In the genomic region with DNA sequence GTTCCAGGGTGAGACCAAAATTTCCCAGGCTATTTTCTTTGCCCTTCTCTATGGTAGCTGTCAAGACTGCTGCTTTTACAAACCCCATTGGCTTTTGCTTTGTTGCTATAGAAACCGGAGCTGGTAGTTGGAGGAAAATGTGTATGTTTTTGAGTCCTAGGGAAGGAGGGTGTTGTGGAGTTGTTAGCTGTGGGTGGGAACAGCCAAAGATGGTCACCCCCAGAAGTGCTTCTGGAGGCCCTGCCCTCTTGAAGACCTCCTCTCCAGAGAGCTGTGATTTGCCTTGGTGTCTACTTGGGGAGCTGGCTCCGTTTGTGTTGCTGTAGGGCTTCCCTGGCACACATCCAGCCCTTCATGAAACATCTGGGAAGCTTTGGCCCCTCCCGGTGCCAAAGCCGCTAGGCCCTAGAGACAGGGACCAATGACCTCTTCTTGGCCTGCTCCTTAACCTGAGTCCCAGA, we compare ENCODE assay signal across 8 mouse cellular contexts.
A peak's percentile ranks its signal among the peaks of the same experiment; 100 is the strongest.
DNase-seq lines count a peak whose midpoint lies in the region; ATAC-seq and TF ChIP-seq lines count a peak whose summit lies in the region.

No protein-coding gene starts in this region.

- no peak overlapping the region for H3K4me3 ChIP-seq in forebrain, embryonic 16.5 days (replicated peaks; ENCODE audit: low read length)
- no peak overlapping the region for H3K4me3 ChIP-seq in forebrain, embryonic 10.5 days
- no peak overlapping the region for H3K4me3 ChIP-seq in olfactory bulb, adult 2 months (ENCODE audit: insufficient read depth, low read depth, low read length)

- no peaks in the 10 kb centered on the region for H3K36me3 ChIP-seq in forebrain, embryonic 16.5 days (ENCODE audit: control insufficient read depth, insufficient read depth)
- no peaks in the 10 kb centered on the region for H3K36me3 ChIP-seq in forebrain, embryonic 10.5 days (replicated peaks)

- no peaks in the 10 kb centered on the region for H3K27me3 ChIP-seq in forebrain, embryonic 16.5 days (replicated peaks; ENCODE audit: control insufficient read depth, insufficient read depth, low read length)
- no peaks in the 10 kb centered on the region for H3K27me3 ChIP-seq in forebrain, embryonic 10.5 days (ENCODE audit: poor library complexity, severe bottlenecking)

- 59% methylated on average over 4 of the region's 4 CpGs for WGBS in forebrain, embryonic 16.5 days
- WGBS in forebrain, embryonic 10.5 days: 83% methylated on average over 4 of the region's 4 CpGs
- 15% methylated on average over 4 of the region's 4 CpGs for WGBS in olfactory bulb, adult 2 months

- intact Hi-C loops in heart, postnatal 14 days (cut with DNase I): no loop called here

- H3K9me3 ChIP-seq in forebrain, embryonic 16.5 days (ENCODE audit: control insufficient read depth, low read length): no peaks in the 10 kb centered on the region
- H3K9me3 ChIP-seq in forebrain, embryonic 10.5 days: no peaks in the 10 kb centered on the region

- H3K9ac ChIP-seq in forebrain, embryonic 16.5 days (replicated peaks; ENCODE audit: low read depth, low read length): no peak overlapping the region

- no peak for DNase-seq in forebrain, embryonic 10.5 days (ENCODE audit: extremely low spot score, low spot score)
- peak; percentile 38 for DNase-seq in ovary, postnatal 36 days (ENCODE audit: low spot score)
- DNase-seq in ovary, postnatal 14 days (ENCODE audit: low spot score): no peak
- DNase-seq in heart, postnatal 14 days: peak; percentile 64 to 75
- DNase-seq in embryo, embryonic 9.5 days (ENCODE audit: extremely low spot score): no peak
- no peak for DNase-seq in thymus, postnatal 0 days (ENCODE audit: low spot score)

- ATAC-seq in forebrain, embryonic 16.5 days: peak; percentile 49

- H3K27ac ChIP-seq in forebrain, embryonic 16.5 days (ENCODE audit: low read length): peak overlapping the region; percentile 30; the same call in 1 of the 2 replicates
- H3K27ac ChIP-seq in forebrain, embryonic 10.5 days: no peak overlapping the region
- H3K27ac ChIP-seq in olfactory bulb, adult 2 months (ENCODE audit: insufficient read depth, low read depth, low read length): peak overlapping the region; percentile 73

- H3K4me1 ChIP-seq in forebrain, embryonic 16.5 days (replicated peaks; ENCODE audit: control insufficient read depth, insufficient read depth, low read length): peaks cover 31% of the 10 kb centered on the region
- H3K4me1 ChIP-seq in forebrain, embryonic 10.5 days: peaks cover 31% of the 10 kb centered on the region
- peaks cover 31% of the 10 kb centered on the region for H3K4me1 ChIP-seq in olfactory bulb, adult 2 months (ENCODE audit: control insufficient read depth, insufficient read depth, low read length)

- H3K4me2 ChIP-seq in forebrain, embryonic 16.5 days (ENCODE audit: low read length): no peak overlapping the region

- TF ChIP-seq CTCF in olfactory bulb, adult 2 months (IDR thresholded peaks at IDR 0.05; ENCODE audit: insufficient read depth, low read depth, low read length): no peak

- no peak for TF ChIP-seq POLR2A in olfactory bulb, adult 2 months (IDR thresholded peaks at IDR 0.05; ENCODE audit: insufficient read depth, low read depth, low read length)

Comparison
In these comparisons a context has a peak if more than half of its experiments do, and no peak if none do; other contexts are left out.
1. DNase-seq: peak in ovary, postnatal 36 days (single experiment) and heart, postnatal 14 days (2 of 2); none in forebrain, embryonic 10.5 days (single experiment), ovary, postnatal 14 days (single experiment), embryo, embryonic 9.5 days (single experiment) and thymus, postnatal 0 days (single experiment).